Mouse (Mus musculus) spleen, adult 18-20 months (tissue): ENCODE results near the gene DXBay18.
"Not testable (repeated sequence)": the region's sequence is repeated elsewhere in the genome, so short reads cannot be mapped to it uniquely, and the experiment has no call there.

ENCODE experiments used
- DNase-seq, 2 experiments: peaks; one replicate each; pipeline ENCODE4 v3.0.0; 2022; ENCODE audit warnings: mixed read lengths in 2 of 2

DXBay18 gene

GRCm38 (mm10) chrX:73149350-73149749 is at the start of gene DXBay18:
DXBay18 (minus strand) TSS chrX:73149450.
- not testable (repeated sequence) for DNase-seq

DNA sequence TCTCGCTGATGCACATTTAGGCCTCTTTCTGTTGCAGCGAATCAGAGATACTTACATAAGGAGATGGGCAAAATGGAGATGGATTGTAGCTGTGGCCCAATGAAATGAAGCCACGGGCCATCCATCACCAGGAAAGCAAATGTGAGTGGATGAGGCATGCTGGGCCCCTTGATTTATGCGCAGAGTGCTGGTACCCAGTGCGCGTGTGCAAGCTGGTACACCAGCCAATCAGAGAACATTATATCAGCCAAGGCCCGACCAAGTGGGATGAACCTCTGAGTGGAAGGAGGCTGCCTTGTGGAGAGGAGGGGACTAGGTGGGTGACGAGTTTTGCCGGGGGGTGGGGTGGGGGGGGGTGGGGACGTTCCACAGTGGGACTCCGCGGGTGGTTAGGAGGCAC is 42.7 kb upstream of the DXBay18 start, which contains the start of gene Xlr3b:
Xlr3b (plus strand) TSS at position 274 of the 400 bp plus-strand sequence.
- not testable (repeated sequence) for DNase-seq

DNA sequence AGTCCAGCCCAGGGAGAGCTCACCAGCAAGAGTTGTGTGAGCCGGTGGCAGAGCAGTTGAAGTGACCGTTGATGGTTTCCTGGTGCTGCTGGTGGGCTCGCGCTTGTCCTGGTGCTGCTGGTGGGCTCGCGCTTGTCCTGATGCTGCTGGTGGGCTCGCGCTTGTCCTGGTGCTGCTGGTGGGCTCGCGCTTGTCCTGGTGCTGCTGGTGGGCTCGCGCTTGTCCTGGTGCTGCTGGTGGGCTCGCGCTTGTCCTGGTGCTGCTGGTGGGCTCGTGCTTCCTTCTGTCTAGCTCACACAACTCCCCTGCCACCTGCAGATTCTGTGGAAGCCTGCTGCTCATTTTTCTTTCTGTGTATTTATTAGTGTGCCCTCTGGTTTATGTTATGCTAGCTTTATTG is 27.6 kb upstream of the DXBay18 start, which contains the start of gene Spin2d:
Spin2d (minus strand) TSS at position 101 of the 400 bp plus-strand sequence.
- not testable (repeated sequence) for DNase-seq

DNA sequence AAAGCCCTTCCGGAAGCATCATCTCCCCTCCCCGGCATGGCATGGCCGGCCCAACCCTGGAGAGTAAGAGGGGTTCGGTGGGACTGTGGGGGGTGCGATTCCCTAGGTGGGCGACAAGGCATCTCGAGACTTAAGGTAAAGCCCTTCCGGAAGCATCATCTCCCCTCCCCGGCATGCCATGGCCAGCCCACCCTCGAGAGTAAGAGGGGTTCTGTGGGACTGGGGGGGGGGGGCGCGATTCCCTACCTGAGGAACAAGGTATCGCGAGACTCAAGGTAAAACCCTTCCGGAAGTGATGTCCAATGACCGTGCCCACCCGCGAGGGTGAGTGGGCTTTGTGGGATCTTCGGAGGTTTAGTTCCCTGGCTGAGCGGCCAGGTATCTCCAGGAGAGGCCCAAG is 754 bp downstream of the DXBay18 start, which contains the start of gene Xlr5b:
Xlr5b (plus strand) TSS at position 301 of the 400 bp plus-strand sequence.
- DNase-seq: not testable (repeated sequence)

DNA sequence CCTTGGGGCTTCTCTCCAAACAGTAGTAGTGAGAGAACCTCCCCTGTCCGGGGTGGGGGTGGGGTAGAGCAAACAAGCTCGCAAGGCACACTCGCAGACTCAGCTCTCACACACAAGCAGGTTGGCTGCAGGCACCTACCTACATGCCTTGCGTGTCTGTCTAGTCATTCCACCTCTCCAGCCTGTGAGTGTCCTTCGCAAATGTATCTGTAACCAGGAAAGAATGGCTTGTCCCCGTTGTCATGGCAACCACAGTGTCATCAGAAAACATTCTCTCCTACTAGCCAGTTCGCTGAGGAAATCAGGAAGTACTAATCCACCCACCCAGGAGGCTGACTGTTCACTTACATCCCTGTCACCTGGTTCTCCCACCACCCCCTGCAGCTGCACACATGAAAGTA is 6.0 kb downstream of the DXBay18 start:
- DNase-seq: not testable (repeated sequence)

DNA sequence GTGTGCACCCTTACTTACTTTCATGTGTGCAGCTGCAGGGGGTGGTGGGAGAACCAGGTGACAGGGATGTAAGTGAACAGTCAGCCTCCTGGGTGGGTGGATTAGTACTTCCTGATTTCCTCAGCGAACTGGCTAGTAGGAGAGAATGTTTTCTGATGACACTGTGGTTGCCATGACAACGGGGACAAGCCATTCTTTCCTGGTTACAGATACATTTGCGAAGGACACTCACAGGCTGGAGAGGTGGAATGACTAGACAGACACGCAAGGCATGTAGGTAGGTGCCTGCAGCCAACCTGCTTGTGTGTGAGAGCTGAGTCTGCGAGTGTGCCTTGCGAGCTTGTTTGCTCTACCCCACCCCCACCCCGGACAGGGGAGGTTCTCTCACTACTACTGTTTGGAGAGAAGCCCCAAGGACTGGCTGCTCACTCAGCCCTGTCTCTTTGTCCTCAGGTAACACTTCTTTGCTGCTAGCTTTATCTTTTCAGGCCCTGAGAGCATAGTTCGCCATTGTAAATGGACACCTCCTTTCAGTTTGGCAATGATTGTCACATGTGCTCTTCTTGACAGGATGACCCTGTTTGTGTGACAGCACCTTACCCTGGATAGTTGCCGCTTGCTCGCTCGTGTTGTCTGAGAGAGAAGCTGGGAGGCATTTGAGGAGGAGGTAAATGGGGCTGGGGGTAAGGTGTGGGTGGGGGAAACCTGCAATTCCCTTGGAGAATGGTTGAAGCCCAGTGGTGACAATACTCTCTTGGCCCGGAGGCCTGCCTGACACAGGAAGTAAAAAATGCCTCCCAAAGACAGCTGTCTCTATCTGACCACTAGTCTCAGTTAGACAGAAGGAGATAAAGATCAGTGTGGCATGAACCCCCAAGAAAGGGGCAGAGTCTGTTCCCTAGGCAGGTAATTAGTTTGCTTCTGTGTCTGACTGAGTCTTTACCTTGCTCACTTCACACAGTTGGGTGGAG is 26.1 kb downstream of the DXBay18 start:
- DNase-seq: not testable (repeated sequence)

- not testable (repeated sequence) for DNase-seq
These were observed 32.5 kb downstream of the DXBay18 start, which contains the start of gene Gm14685 for GRCm38 (mm10) chrX:73116747-73117146. Gm14685 (plus strand) TSS chrX:73117047.

- not testable (repeated sequence) for DNase-seq
These were observed 52.2 kb downstream of the DXBay18 start, which contains the start of gene Xlr3a for GRCm38 (mm10) chrX:73096941-73097508. Xlr3a (minus strand) TSS chrX:73097095.
